Mouse (Mus musculus): ENCODE measurements around the gene Ppfibp1.

GRCm38 (mm10) chr6:146884851-146885250 lies 3.4 kb upstream of the Ppfibp1 start:
- TF ChIP-seq CTCF (IDR thresholded peaks at IDR 0.05; ENCODE audit: low read depth, low read length) (no peak), POLR2A (IDR thresholded peaks at IDR 0.05; ENCODE audit: extremely low read depth, insufficient read depth, low read length) (no peak)
